Mouse (Mus musculus) lung, postnatal 0 days (tissue): ENCODE data around the gene Vps8.

Experiments
- CTCF ChIP-seq: IDR thresholded peaks from 2 replicates; pipeline ENCODE4 v1.5.1; 2016; ENCODE audit warnings: antibody characterized with exemption, mild to moderate bottlenecking
- EP300 ChIP-seq: IDR thresholded peaks from 2 replicates; pipeline ENCODE4 v1.6.1; 2016; ENCODE audit warnings: antibody characterized with exemption, mild to moderate bottlenecking, control low read depth

- peak; percentile 91 for TF ChIP-seq EP300
- TF ChIP-seq CTCF: no peak
Measured at GRCm38 (mm10) chr16:21641944-21642343, 219.0 kb downstream of the Vps8 start.
